Mouse (Mus musculus) embryo, embryonic 9.5 days (tissue): Measurements from ENCODE around the gene 1810043G02Rik.
"Not testable (repeated sequence)": the region's sequence is repeated elsewhere in the genome, so short reads cannot be mapped to it uniquely, and the experiment has no call there.

ENCODE experiments used
- DNase-seq: peaks from one replicate; pipeline ENCODE4 v3.0.0-alpha.2; 2017; ENCODE audit errors: extremely low spot score

Gene 1810043G02Rik

GRCm38 (mm10) chr10:77978351-77979350 lies at the start of gene 1810043G02Rik:
Gene 1810043G02Rik, plus strand, starts transcription at chr10:77978524.
- DNase-seq, result peak; percentile 98

DNA sequence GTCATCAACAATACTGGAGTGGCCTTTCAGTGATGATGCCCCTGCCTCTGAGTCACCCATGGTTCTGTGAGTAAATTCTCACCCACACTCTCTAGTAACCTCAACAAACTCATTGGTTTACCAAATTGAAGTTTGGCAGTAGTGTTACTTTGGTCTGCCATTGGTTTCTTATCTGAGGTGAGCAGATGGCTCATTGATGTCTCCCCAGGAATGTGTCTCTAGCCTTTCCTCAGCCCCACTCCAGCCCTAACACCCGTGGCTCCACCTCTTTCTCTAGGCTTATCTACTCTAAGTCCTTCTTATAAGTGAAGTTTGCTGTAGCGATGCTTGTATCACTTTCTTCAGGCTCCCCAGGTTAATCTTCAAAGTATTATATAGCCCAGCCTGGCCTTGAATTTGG lies 38.6 kb upstream of the 1810043G02Rik start:
- DNase-seq, result no peak

DNA sequence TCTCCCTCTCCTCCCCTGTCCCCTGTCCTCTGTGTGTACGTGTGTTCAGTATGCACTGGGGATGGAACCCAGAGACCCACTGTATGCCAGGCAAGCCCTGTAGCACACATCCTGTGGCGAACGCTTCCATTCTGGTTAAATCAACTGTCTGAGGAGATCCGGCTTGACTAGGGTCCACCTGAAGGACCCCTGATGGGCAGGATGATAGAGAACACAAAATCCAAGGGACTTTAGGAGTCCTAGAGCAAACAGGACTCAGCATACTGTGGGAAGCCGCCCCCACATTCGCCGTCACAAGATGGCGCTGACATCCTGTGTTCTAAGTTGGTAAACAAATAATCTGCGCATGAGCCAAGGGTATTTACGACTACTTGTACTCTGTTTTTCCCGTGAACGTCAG lies 27.9 kb upstream of the 1810043G02Rik start:
- not testable (repeated sequence) for DNase-seq

GRCm38 (mm10) chr10:77962725-77963124 lies 15.6 kb upstream of the 1810043G02Rik start:
- DNase-seq, result no peak

DNA sequence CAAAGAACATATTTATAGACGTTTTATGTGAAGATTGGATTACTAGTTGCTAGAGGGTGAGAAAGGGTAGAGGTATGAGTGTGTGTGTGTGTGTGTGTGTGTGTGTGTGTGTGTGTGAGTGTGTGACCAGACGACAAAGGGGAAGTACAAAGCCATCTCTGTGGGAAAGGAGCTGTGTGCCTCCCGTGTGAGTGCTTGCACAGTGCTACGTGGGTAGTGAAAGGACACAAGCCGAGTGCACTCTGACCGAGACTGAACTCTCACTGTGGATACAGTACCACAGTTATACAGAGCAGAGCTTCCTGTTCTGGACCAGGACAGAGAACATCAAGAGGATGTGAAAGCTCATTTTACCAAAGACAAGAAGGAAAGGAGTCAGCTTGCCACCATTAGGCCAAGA lies 14.4 kb upstream of the 1810043G02Rik start:
- DNase-seq, result no peak

- peak; percentile 56 for DNase-seq
These were observed 8.9 kb upstream of the 1810043G02Rik start for GRCm38 (mm10) chr10:77969274-77969972.

GRCm38 (mm10) chr10:77969973-77970325 lies 8.4 kb upstream of the 1810043G02Rik start:
- no peak for DNase-seq

GRCm38 (mm10) chr10:77970481-77970880 lies 7.8 kb upstream of the 1810043G02Rik start, which contains the start of gene Trpm2:
Gene Trpm2, minus strand, starts transcription at chr10:77970563.
- no peak for DNase-seq

- no peak for DNase-seq
These were observed 7.1 kb upstream of the 1810043G02Rik start for GRCm38 (mm10) chr10:77971191-77971590.

GRCm38 (mm10) chr10:77971709-77972553 lies 6.4 kb upstream of the 1810043G02Rik start:
- DNase-seq, result no peak

DNA sequence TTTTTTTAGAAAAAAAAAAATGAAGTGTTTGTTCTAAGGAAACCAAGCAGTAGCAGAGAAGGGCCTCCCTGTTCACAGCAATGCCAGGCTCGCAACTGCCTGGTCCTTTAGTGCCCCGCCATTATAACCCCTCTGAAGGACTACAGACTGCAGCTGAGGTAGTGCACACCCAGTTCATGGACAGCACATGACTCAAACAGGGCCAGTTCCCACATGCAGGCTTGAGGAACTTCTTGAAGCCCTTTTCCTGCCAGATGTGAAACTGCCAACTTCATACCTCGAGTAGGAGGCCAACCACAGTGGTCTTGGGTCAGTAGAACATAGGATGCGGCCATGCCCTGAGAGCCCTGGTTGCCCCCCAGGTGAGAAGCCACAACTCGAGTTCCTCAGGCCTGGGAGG lies 4.0 kb upstream of the 1810043G02Rik start:
- no peak for DNase-seq

DNA sequence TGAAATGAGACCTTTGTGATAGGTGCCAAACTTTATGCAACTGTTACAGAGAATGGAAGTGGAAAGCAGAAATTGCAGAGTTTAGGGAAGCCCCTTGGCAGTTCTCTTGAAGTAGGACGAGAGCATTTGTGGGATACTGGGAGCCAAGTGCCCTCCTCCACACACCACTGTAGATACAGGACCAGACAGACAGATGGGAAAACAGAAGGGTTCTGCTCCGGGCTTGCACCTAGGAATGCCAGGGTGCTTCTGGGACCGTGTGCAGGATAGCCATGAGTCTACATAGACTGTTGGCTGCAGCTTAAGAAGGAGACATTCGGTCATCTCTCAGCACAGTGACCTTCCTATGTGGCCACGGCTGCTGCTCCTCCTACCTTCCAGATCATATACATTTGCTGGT lies 3.5 kb upstream of the 1810043G02Rik start:
- no peak for DNase-seq

GRCm38 (mm10) chr10:77975653-77976052 lies 2.7 kb upstream of the 1810043G02Rik start:
- DNase-seq, result no peak

DNA sequence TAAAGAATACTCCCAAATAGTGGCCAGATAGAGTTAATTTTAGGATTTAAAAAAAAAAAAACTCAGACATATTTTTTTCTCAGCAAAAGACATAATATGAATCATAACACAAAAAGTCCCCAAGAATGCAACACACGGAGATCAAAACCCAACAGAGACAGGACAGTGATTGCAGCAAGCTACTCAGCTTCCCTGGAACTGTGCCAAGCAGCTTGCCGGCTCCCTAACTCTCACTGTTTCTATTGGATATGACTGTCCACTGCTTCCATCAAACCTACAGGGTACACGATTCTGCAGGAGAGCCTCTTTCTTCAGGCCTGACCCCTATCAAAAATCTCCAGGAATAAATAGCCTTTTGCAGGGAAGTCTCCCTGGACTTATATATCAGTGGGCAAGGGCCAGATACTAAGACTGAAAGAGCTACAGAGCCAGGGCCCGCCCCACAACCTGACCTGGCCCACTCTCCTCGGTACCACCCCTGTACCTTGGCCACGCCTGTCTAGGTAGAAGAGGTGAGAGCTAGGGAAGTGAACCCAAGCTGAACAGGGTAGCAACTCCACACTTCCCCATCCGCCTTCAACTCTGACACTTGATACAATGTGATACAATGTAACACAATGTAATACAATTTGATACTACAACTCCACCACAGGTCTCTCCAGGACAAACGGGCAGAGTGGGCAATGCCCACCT lies 1.7 kb upstream of the 1810043G02Rik start:
- no peak for DNase-seq

GRCm38 (mm10) chr10:77984660-77985059 lies 6.3 kb downstream of the 1810043G02Rik start:
- peak; percentile 77 for DNase-seq

GRCm38 (mm10) chr10:77985775-77986174 lies 7.5 kb downstream of the 1810043G02Rik start:
- no peak for DNase-seq

- no peak for DNase-seq
These were observed 17.3 kb downstream of the 1810043G02Rik start for GRCm38 (mm10) chr10:77995639-77996038.

GRCm38 (mm10) chr10:78000200-78000599 lies 21.9 kb downstream of the 1810043G02Rik start:
- DNase-seq, result no peak

DNA sequence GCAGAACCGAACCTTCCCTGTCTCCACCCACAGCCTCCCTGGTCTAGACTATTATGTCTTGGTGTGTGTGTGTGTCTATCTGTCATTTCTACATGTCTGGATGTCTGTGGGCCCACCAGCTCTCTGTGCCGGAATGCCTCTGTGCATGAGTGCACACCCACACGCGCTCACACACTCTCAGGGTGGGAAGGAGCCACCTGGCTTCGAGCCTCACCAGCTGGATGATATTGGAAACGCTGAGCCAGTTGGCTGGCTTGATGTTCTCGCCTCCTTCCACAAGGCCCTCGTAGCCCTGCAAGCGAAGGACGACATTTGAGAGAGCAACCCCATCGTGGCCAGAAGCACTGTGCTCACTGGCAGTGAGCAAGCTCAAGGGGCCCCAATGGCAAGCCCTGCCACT lies 23.5 kb downstream of the 1810043G02Rik start:
- no peak for DNase-seq

DNA sequence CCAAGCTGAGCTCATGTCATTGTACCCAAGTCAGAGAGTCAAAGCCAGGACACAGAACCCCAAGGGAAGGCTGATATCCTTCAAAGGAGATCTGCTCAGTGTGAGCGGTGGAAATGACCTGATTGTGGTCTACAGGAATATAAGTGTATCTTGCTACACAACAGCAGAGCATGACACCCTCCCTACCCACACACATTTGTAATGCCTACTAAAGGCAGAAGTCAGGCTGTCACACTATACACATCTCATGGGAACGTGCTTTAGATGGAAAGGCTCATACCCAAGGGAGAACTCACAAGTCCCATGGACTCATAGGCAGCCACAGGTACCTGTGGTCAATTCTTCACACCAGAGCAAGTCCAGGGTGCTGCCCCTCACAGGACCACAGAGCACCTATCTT lies 24.0 kb downstream of the 1810043G02Rik start:
- no peak for DNase-seq

- DNase-seq, result no peak
These were observed 26.3 kb downstream of the 1810043G02Rik start for GRCm38 (mm10) chr10:78004479-78005100.
